Mouse (Mus musculus) bone marrow macrophage, adult 2 months (primary cell): ENCODE data around the gene Lrig3. TPM values are rescaled to one million over a fixed set of nuclear protein-coding genes. Genes with fewer than 3 reads are reported as not detected.

ENCODE experiments used
- H3K27ac ChIP-seq: 2 replicates; pipeline ENCODE4 v1.5.1; 2012; ENCODE audit warnings: low read depth, low read length; ENCODE audit not compliant: insufficient read depth
- H3K4me1 ChIP-seq: 2 replicates; pipeline ENCODE4 v1.6.1; 2012; ENCODE audit warnings: low read length; ENCODE audit not compliant: control insufficient read depth, insufficient read depth
- H3K4me3 ChIP-seq: 2 replicates; pipeline ENCODE4 v1.5.1; 2012; ENCODE audit warnings: mild to moderate bottlenecking, low read length, moderate library complexity; ENCODE audit not compliant: insufficient read depth
- CTCF ChIP-seq: IDR thresholded peaks from 2 replicates; pipeline ENCODE4 v1.5.1; 2012; ENCODE audit warnings: low read depth, mild to moderate bottlenecking, low read length, moderate library complexity
- POLR2A ChIP-seq: IDR thresholded peaks from 2 replicates; pipeline ENCODE4 v1.6.1; 2012; ENCODE audit warnings: mild to moderate bottlenecking, low read depth, low read length, borderline replicate concordance
- polyA plus RNA-seq: library from polyadenylated mRNA; stranded (reverse); fragments of >200 nt; gene quantifications from 2 replicates; pipeline ENCODE4 v1.2.4, GENCODE M21; 2012; ENCODE audit not compliant: missing spikeins, insufficient read depth, insufficient read length

Gene Lrig3
- polyA plus RNA-seq, 1 experiment: 0.46 TPM

DNA sequence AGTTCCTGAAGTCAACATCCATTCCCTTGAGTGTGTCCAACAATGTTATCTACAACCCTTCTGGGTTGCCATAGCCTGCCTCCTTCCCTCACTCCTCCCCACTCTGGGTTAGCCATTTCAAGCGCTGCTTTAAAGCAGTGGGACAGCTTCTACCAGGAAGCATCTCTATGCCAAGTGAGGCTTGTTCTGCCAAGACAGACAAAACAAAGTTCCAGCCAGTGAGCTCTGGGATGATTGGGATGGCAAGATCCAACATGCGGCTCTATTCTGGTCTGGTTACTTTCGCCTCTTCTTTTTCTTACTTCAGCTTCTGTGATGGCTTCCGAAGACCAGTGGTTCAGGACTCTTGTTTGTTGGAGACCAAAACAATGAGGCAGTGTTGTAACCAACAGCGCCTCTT, 16.0 kb downstream of the Lrig3 start:
- no peak for TF ChIP-seq POLR2A
- no peak for TF ChIP-seq CTCF
- Histone ChIP-seq H3K4me1 (no peaks in the 10 kb centered on the region), H3K4me3 (no peak overlapping the region), H3K27ac (no peak overlapping the region)

DNA sequence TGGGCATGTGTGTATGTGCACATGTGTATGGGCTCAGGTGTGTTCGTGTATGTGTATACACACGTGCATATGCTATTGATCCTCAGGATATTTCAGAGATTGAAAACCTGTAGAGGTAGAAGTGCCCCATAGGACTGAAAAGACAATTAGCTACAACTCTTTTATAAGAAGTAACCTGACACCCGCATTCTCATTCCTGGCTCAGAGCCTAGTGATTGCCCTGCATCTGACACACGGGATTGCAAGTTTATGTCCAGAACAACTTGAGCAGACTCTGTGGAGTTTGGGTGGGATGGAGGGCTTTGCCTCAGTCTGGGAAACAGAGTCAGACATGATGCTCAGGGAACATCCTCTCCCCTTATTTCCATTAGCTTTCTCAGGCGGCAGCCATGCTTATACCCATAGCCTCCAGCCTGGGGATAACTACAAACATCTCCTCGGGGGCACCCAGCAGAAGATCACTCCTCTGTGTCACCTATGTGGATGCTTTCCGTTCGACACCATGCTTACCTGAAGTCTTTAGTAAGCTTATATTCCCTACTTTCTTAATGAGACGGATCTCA, 18.6 kb downstream of the Lrig3 start:
- H3K4me3 ChIP-seq: no peak overlapping the region
- H3K27ac ChIP-seq: no peak overlapping the region
- TF ChIP-seq POLR2A (no peak), CTCF (no peak)
- no peaks in the 10 kb centered on the region for H3K4me1 ChIP-seq

DNA sequence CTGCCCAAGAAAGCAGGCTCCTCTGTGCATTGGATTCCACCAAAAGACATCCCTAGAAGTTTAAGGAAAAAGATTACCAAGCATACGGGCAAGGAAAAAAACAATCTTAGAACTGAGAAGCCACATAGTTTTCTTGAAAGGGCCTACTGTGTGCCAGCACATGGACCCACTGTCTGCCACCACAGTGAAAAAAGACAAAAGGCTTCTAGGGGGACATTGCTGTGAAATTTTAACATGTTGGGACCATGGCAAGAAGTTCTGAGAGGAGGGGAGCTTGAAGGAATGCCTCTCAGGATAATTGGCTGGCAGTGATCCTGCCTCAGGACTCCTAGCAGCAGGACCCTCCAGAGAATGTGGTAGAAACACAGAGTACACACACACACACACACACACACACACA, 19.8 kb downstream of the Lrig3 start:
- Histone ChIP-seq H3K4me3 (no peak overlapping the region), H3K27ac (no peak overlapping the region), H3K4me1 (no peaks in the 10 kb centered on the region)
- no peak for TF ChIP-seq POLR2A

DNA sequence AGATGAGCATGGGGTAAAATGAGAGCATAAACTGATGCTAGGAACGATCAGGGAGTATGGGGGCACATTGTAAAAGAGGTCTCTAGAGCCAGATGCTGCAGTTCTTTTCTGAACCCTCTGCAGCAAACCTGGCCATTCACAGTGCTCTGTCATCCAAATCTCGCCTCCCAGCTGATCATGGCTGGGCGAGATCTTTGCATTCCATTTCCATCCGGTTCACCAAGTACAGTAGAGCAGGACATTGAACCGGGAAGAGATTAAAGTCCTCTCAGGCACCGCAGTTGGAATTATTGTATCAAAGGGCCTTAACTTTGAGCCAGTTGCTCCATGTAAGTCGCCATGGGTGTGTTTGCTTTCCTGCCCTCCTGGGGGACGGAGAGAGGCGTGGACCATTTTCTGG, 20.5 kb downstream of the Lrig3 start:
- Histone ChIP-seq H3K27ac (no peak overlapping the region), H3K4me1 (no peaks in the 10 kb centered on the region)
- no peak for TF ChIP-seq CTCF
- no peak for TF ChIP-seq POLR2A

DNA sequence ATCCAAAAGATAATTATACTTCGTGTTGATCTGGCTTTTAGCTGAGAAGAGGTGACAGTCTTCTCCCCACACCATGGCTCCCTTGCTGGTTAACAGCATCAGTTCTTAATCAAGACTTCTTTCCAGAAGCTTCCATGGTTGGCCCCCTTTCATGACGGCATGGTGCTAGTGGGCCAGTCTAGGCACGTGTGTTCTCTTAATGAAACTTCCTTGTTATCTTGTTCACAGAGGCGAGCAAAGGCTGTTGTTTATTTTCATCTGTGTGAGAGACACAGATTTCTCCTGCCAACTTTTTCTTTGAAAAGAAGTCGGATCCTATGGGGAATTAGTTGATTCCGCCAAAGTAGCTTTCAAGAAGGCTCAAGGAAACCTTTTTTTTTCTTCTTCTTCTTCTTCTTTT, 21.3 kb downstream of the Lrig3 start:
- TF ChIP-seq CTCF: no peak
- TF ChIP-seq POLR2A: no peak
- Histone ChIP-seq H3K27ac (no peak overlapping the region), H3K4me1 (no peaks in the 10 kb centered on the region), H3K4me3 (no peak overlapping the region)

More for the DNA sequence above, 20.5 kb downstream of the Lrig3 start:
- no peak overlapping the region for H3K4me3 ChIP-seq

DNA sequence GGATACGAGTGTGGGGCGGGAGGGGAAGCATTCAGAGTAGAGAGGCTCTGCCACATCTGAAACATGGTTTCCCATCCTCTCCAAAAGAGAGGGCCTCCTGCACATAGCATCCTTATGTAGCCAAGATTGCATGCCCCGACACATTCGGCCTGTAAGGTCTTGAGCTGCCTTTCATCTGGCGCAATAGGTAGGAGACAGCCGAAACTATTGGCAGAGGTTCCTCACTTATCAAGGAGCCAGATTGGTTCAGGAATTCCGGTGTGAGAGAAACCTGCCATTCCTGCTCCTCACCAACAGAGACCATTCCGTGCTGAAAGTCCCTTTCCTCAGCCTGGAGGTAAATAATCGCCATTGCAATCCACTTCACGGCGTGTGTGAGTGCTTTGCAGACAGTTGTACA, 22.1 kb downstream of the Lrig3 start:
- no peaks in the 10 kb centered on the region for H3K4me1 ChIP-seq
- no peak overlapping the region for H3K4me3 ChIP-seq
- TF ChIP-seq CTCF (no peak), POLR2A (no peak)
- no peak overlapping the region for H3K27ac ChIP-seq

DNA sequence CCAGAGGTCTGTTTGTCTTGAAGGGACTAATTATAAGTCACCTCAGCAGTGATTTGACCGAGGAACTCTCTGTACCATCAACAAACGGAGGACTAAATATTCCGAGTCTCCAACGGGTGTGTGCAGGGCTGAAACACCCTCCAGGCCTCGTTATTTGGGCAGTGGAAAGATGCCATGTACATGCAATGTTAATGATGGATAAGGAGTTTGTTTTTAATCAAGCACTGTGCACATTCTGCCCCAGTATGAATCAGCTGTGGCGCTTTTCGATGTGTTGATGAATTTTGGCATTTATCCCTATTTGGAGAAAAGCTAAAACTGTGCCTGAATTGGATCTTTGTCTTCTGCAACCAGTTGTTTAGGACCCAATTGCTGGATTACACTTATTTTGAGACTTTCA, 23.9 kb downstream of the Lrig3 start:
- no peak overlapping the region for H3K4me3 ChIP-seq
- H3K4me1 ChIP-seq: no peaks in the 10 kb centered on the region
- no peak for TF ChIP-seq POLR2A
- no peak for TF ChIP-seq CTCF
- H3K27ac ChIP-seq: no peak overlapping the region

DNA sequence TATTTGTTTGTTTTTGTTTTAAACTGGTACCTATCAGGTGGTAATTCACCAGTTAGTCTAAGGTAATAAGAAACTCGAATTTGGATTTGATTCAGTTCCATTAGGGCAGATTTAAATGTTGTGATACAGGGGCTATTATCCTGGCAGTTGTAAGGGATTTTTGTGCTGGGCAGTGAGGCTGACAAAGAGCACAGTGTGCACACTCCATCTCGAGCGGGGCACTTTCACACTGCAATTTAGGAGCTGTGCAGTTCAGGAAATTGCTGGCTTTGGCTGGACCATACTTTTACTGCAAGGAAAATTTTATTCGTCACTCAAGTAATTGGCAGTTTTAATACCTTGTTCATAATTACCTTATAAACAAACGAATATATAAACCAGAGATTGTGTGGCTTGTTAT, 24.4 kb downstream of the Lrig3 start:
- Histone ChIP-seq H3K27ac (no peak overlapping the region), H3K4me3 (no peak overlapping the region), H3K4me1 (no peaks in the 10 kb centered on the region)
- TF ChIP-seq CTCF (no peak), POLR2A (no peak)

DNA sequence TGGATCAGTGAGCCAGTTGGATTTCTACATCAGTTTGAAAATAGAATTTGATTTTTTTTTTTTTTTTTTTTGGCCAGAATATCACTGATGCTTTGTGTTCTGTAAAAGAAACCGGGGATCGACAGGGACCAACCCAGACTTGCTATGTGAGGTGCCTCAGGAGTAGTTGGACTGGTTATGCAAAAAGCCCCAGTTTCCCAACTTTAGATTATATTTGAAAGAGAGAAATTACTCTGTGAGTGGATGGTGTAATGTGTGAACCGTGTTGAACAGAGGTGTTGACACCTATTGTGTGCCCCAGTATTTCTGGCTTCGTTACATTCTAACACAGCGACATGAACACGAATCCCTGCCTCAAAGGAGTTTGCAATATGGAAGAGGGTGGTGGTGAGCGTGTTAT, 25.9 kb downstream of the Lrig3 start:
- no peak overlapping the region for H3K27ac ChIP-seq
- H3K4me1 ChIP-seq: no peaks in the 10 kb centered on the region
- no peak overlapping the region for H3K4me3 ChIP-seq
- TF ChIP-seq CTCF (no peak), POLR2A (no peak)

DNA sequence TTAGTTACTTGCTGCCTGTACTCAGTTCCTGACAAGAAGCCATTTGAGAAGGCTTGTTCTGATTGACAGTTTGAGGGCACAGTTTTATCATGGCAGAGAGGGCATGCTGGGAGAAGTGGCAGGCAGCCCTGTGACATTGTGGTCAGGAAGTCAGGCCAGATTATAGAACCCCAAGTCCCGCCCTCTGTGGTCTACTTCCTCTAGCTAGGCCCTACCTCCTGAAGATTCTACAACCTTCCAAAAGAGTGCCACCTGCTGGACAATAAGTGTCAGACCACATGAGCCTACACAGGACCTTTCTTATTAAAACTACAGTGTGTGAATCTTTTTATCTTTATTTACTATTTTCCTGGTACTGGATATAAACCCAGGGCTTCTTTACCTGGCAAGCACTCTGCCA, 28.9 kb downstream of the Lrig3 start:
- Histone ChIP-seq H3K4me1 (no peaks in the 10 kb centered on the region), H3K4me3 (no peak overlapping the region), H3K27ac (no peak overlapping the region)
- no peak for TF ChIP-seq POLR2A
- TF ChIP-seq CTCF: no peak

DNA sequence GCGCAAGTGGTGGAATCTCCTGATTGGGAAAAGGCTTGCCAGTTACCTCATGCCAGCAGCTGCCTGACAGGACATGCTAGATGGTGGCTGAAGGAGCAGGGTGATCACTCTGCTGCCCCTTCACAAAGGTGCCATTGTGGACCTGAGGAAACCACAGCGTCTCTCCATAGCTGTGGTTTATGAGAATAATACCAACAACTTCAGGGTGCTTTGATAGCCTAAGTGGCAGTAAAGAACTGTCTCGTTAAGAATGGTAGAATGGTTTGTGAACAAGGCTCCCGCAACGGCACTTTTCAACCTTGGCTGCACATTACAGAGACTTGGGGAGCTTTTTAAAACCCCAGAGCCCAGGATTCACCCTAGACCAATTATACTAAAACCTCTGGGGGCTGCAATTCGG, 29.7 kb downstream of the Lrig3 start:
- no peaks in the 10 kb centered on the region for H3K4me1 ChIP-seq
- no peak overlapping the region for H3K4me3 ChIP-seq
- TF ChIP-seq CTCF (no peak), POLR2A (no peak)
- no peak overlapping the region for H3K27ac ChIP-seq

DNA sequence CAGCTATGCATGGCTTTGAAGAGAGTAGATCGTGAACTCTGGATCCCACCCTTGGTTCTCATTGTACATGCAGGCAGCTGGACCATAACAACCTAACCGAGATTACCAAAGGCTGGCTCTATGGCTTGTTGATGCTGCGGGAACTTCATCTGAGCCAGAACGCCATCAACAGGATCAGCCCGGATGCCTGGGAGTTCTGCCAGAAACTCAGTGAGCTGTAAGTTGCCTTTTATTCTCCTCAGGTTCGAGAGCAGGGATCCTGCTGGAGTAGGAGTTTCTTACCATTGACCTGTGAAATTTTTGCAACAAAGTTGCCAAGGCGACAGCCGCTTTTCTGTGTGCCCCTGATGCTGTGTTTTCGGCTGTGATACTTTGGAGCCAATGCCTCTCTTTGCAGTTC, 31.0 kb downstream of the Lrig3 start:
- TF ChIP-seq POLR2A: no peak
- no peak for TF ChIP-seq CTCF

More for the DNA sequence above, 31.0 kb downstream of the Lrig3 start:
- no peak overlapping the region for H3K4me3 ChIP-seq
- H3K27ac ChIP-seq: no peak overlapping the region
- no peaks in the 10 kb centered on the region for H3K4me1 ChIP-seq
